Mouse (Mus musculus) macrophage (primary cell): ENCODE data around the gene Gm20825. TPM values are rescaled to one million over a fixed set of nuclear protein-coding genes. Genes with fewer than 3 reads are reported as not detected.
"Not testable (repeated sequence)": the region's sequence is repeated elsewhere in the genome, so short reads cannot be mapped to it uniquely, and the experiment has no call there.

Source experiments
- H3K27ac ChIP-seq: fragments of 350-480 bp; formaldehyde crosslinking; 2 replicates; pipeline ENCODE4 v1.9.0; 2021
- H3K36me3 ChIP-seq: fragments of 350-480 bp; formaldehyde crosslinking; 2 replicates; pipeline ENCODE4 v1.9.0; 2021; ENCODE audit errors: inconsistent target
- H3K4me3 ChIP-seq: fragments of 350-480 bp; formaldehyde crosslinking; 2 replicates; pipeline ENCODE4 v1.9.0; 2021; ENCODE audit errors: inconsistent target
- H3K79me2 ChIP-seq: fragments of 350-480 bp; formaldehyde crosslinking; 2 replicates; pipeline ENCODE4 v1.9.0; 2021; ENCODE audit errors: inconsistent target
- WGBS: methylation state at CpG from one replicate; pipeline ENCODE4 v1.1.7; 2026; ENCODE audit warnings: inconsistent platforms; ENCODE audit not compliant: missing documents; 5-methylcytosine and 5-hydroxymethylcytosine counted together
- polyA plus RNA-seq: library from polyadenylated mRNA; stranded (reverse); fragments of 250-400 nt; gene quantifications from 3 replicates; pipeline ENCODE4 v1.2.4, GENCODE M21; 2018; ENCODE audit warnings: inconsistent platforms
- total RNA-seq, 78 experiments: library from RNA; depleted of rRNA; stranded (reverse); fragments of 250-400 nt; gene quantifications; 1 replicate in 9 of 78; 2 replicates in 24 of 78; 3 replicates in 43 of 78; 4 replicates in 2 of 78; pipeline ENCODE4 v1.2.4; 2018; ENCODE audit warnings: inconsistent platforms in 56 of 78

The Gm20825 gene
- not detected for total RNA-seq (2018; cell fraction: chromatin; rRNA removed)
- not detected for total RNA-seq (2018; cell fraction: cytosol; rRNA removed)
- not detected for total RNA-seq (2018; cell fraction: nucleus; rRNA removed)
- polyA plus RNA-seq = not detected in 3 replicates

- not testable (repeated sequence) for H3K27ac ChIP-seq, H3K36me3 ChIP-seq, H3K79me2 ChIP-seq, H3K4me3 ChIP-seq
- no CpG with 5 or more reads among the region's 4 CpGs for WGBS
These were observed at the start of gene Gm20825 for GRCm38 (mm10) chrY:8071407-8071806. Gene Gm20825, minus strand, starts transcription at chrY:8071507.

Other genes starting within 250 kb of the Gm20825 start
- gene Gm29049, start 74.3 kb downstream of the Gm20825 start, polyA plus RNA-seq = not detected in 3 replicates
- not detected in 3 replicates for gene Gm20824, start 186.4 kb upstream of the Gm20825 start, polyA plus RNA-seq